Mouse (Mus musculus): ENCODE measurements around the gene Dnah10. TPM values are rescaled to one million over a fixed set of nuclear protein-coding genes. Genes with fewer than 3 reads are reported as not detected.

Dnah10 gene
- polyA plus RNA-seq, 1 experiment from 2014 or later, result 0.16 TPM

- peak overlapping the region; percentile 70 for H3K9ac ChIP-seq (ENCODE audit: low read depth, low read length)
- H3K4me1 ChIP-seq (ENCODE audit: control insufficient read depth, insufficient read depth, low read length), result peaks cover 39% of the 10 kb centered on the region
- ATAC-seq, result peak; percentile 52
- H3K27me3 ChIP-seq (ENCODE audit: control insufficient read depth, insufficient read depth, low read depth, low read length), result no peaks in the 10 kb centered on the region
- no peaks in the 10 kb centered on the region for H3K9me3 ChIP-seq (replicated peaks; ENCODE audit: control insufficient read depth, low read length, poor library complexity, severe bottlenecking)
- peak overlapping the region; percentile 65 for H3K4me3 ChIP-seq (ENCODE audit: low read depth, low read length)
- no peaks in the 10 kb centered on the region for H3K36me3 ChIP-seq (ENCODE audit: control insufficient read depth, insufficient read depth, low read length)
- H3K27ac ChIP-seq (ENCODE audit: low read length), result peak overlapping the region; percentile 91
- WGBS, result under 1% methylated on average over 72 of the region's 88 CpGs
- peak overlapping the region; percentile 88 for H3K4me2 ChIP-seq (ENCODE audit: low read length)
Measured at GRCm38 (mm10) chr5:124862871-124863741, 138.2 kb downstream of the Dnah10 start.

GRCm38 (mm10) chr5:124868981-124869380 is 144.1 kb downstream of the Dnah10 start:
- no peak overlapping the region for H3K27ac ChIP-seq (ENCODE audit: low read length)
- no peaks in the 10 kb centered on the region for H3K9me3 ChIP-seq (replicated peaks; ENCODE audit: control insufficient read depth, low read length, poor library complexity, severe bottlenecking)
- H3K4me1 ChIP-seq (ENCODE audit: control insufficient read depth, insufficient read depth, low read length), result peaks cover 39% of the 10 kb centered on the region
- H3K9ac ChIP-seq (ENCODE audit: low read depth, low read length), result no peak overlapping the region
- H3K4me3 ChIP-seq (ENCODE audit: low read depth, low read length), result no peak overlapping the region
- H3K4me2 ChIP-seq (ENCODE audit: low read length), result no peak overlapping the region
- WGBS, result 26% methylated on average over 4 of the region's 4 CpGs
- no peaks in the 10 kb centered on the region for H3K27me3 ChIP-seq (ENCODE audit: control insufficient read depth, insufficient read depth, low read depth, low read length)
- ATAC-seq, result no peak
- H3K36me3 ChIP-seq (ENCODE audit: control insufficient read depth, insufficient read depth, low read length), result 0 out of 2 replicates have a peak, but pooled peaks cover 2% of the 10 kb centered on the region

- H3K4me1 ChIP-seq (ENCODE audit: control insufficient read depth, insufficient read depth, low read length), result peaks cover 19% of the 10 kb centered on the region; the same call in 1 of the 2 replicates
- H3K9me3 ChIP-seq (replicated peaks; ENCODE audit: control insufficient read depth, low read length, poor library complexity, severe bottlenecking), result no peaks in the 10 kb centered on the region
- H3K4me3 ChIP-seq (ENCODE audit: low read depth, low read length), result no peak overlapping the region
- H3K36me3 ChIP-seq (ENCODE audit: control insufficient read depth, insufficient read depth, low read length), result peaks cover 2% of the 10 kb centered on the region; the same call in 1 of the 2 replicates
- H3K9ac ChIP-seq (ENCODE audit: low read depth, low read length), result no peak overlapping the region
- ATAC-seq, result no peak
- no peaks in the 10 kb centered on the region for H3K27me3 ChIP-seq (ENCODE audit: control insufficient read depth, insufficient read depth, low read depth, low read length)
- WGBS, result 56% methylated on average over 2 of the region's 2 CpGs
- no peak overlapping the region for H3K27ac ChIP-seq (ENCODE audit: low read length)
- no peak overlapping the region for H3K4me2 ChIP-seq (ENCODE audit: low read length)
Measured at GRCm38 (mm10) chr5:124872033-124872432, 147.1 kb downstream of the Dnah10 start.

- ATAC-seq, result no peak
- Histone ChIP-seq H3K4me2 (ENCODE audit: low read length) (no peak overlapping the region), H3K27me3 (ENCODE audit: control insufficient read depth, insufficient read depth, low read depth, low read length) (no peaks in the 10 kb centered on the region), H3K4me3 (ENCODE audit: low read depth, low read length) (no peak overlapping the region), H3K9ac (ENCODE audit: low read depth, low read length) (no peak overlapping the region), H3K27ac (ENCODE audit: low read length) (no peak overlapping the region), H3K9me3 (replicated peaks; ENCODE audit: control insufficient read depth, low read length, poor library complexity, severe bottlenecking) (no peaks in the 10 kb centered on the region), H3K36me3 (ENCODE audit: control insufficient read depth, insufficient read depth, low read length) (peaks cover 2% of the 10 kb centered on the region; the same call in 1 of the 2 replicates), H3K4me1 (ENCODE audit: control insufficient read depth, insufficient read depth, low read length) (peaks cover 16% of the 10 kb centered on the region; the same call in 1 of the 2 replicates)
- 82% methylated on average over 3 of the region's 3 CpGs for WGBS
Measured at GRCm38 (mm10) chr5:124873096-124873495, 148.2 kb downstream of the Dnah10 start.

GRCm38 (mm10) chr5:124873890-124874601 is 149.2 kb downstream of the Dnah10 start:
- H3K9me3 ChIP-seq (replicated peaks; ENCODE audit: control insufficient read depth, low read length, poor library complexity, severe bottlenecking), result no peaks in the 10 kb centered on the region
- H3K4me3 ChIP-seq (ENCODE audit: low read depth, low read length), result no peak overlapping the region
- no peak overlapping the region for H3K9ac ChIP-seq (ENCODE audit: low read depth, low read length)
- peaks cover 2% of the 10 kb centered on the region; the same call in 1 of the 2 replicates for H3K36me3 ChIP-seq (ENCODE audit: control insufficient read depth, insufficient read depth, low read length)
- H3K4me1 ChIP-seq (ENCODE audit: control insufficient read depth, insufficient read depth, low read length), result peaks cover 11% of the 10 kb centered on the region; the same call in 1 of the 2 replicates
- H3K27ac ChIP-seq (ENCODE audit: low read length), result no peak overlapping the region
- ATAC-seq, result no peak
- H3K4me2 ChIP-seq (ENCODE audit: low read length), result no peak overlapping the region
- 93% methylated on average over 6 of the region's 6 CpGs for WGBS
- H3K27me3 ChIP-seq (ENCODE audit: control insufficient read depth, insufficient read depth, low read depth, low read length), result no peaks in the 10 kb centered on the region

GRCm38 (mm10) chr5:124879251-124879650 is 154.4 kb downstream of the Dnah10 start:
- 90% methylated on average over 4 of the region's 4 CpGs for WGBS

GRCm38 (mm10) chr5:124879801-124880200 is 154.9 kb downstream of the Dnah10 start:
- Histone ChIP-seq H3K4me1 (ENCODE audit: control insufficient read depth, insufficient read depth, low read length) (no peaks in the 10 kb centered on the region), H3K36me3 (ENCODE audit: control insufficient read depth, insufficient read depth, low read length) (no peaks in the 10 kb centered on the region; the same call in 1 of the 2 replicates), H3K9ac (ENCODE audit: low read depth, low read length) (no peak overlapping the region), H3K4me3 (ENCODE audit: low read depth, low read length) (no peak overlapping the region), H3K27me3 (ENCODE audit: control insufficient read depth, insufficient read depth, low read depth, low read length) (no peaks in the 10 kb centered on the region), H3K9me3 (replicated peaks; ENCODE audit: control insufficient read depth, low read length, poor library complexity, severe bottlenecking) (no peaks in the 10 kb centered on the region), H3K4me2 (ENCODE audit: low read length) (no peak overlapping the region), H3K27ac (ENCODE audit: low read length) (no peak overlapping the region)
- no peak for ATAC-seq
- WGBS, result 88% methylated on average over 6 of the region's 6 CpGs

More at GRCm38 (mm10) chr5:124879251-124879650, 154.4 kb downstream of the Dnah10 start:
- Histone ChIP-seq H3K27ac (ENCODE audit: low read length) (no peak overlapping the region), H3K36me3 (ENCODE audit: control insufficient read depth, insufficient read depth, low read length) (no peaks in the 10 kb centered on the region; the same call in 1 of the 2 replicates), H3K9me3 (replicated peaks; ENCODE audit: control insufficient read depth, low read length, poor library complexity, severe bottlenecking) (no peaks in the 10 kb centered on the region), H3K9ac (ENCODE audit: low read depth, low read length) (no peak overlapping the region), H3K4me1 (ENCODE audit: control insufficient read depth, insufficient read depth, low read length) (no peaks in the 10 kb centered on the region), H3K4me3 (ENCODE audit: low read depth, low read length) (no peak overlapping the region), H3K27me3 (ENCODE audit: control insufficient read depth, insufficient read depth, low read depth, low read length) (no peaks in the 10 kb centered on the region), H3K4me2 (ENCODE audit: low read length) (no peak overlapping the region)
- ATAC-seq, result no peak

- no peaks in the 10 kb centered on the region for H3K4me1 ChIP-seq (ENCODE audit: control insufficient read depth, insufficient read depth, low read length)
- no peak overlapping the region for H3K4me3 ChIP-seq (ENCODE audit: low read depth, low read length)
- H3K27me3 ChIP-seq (ENCODE audit: control insufficient read depth, insufficient read depth, low read depth, low read length), result no peaks in the 10 kb centered on the region
- no peak overlapping the region for H3K4me2 ChIP-seq (ENCODE audit: low read length)
- no peaks in the 10 kb centered on the region for H3K9me3 ChIP-seq (replicated peaks; ENCODE audit: control insufficient read depth, low read length, poor library complexity, severe bottlenecking)
- ATAC-seq, result no peak
- H3K9ac ChIP-seq (ENCODE audit: low read depth, low read length), result no peak overlapping the region
- H3K36me3 ChIP-seq (ENCODE audit: control insufficient read depth, insufficient read depth, low read length), result peaks cover 17% of the 10 kb centered on the region
- H3K27ac ChIP-seq (ENCODE audit: low read length), result no peak overlapping the region
- WGBS, result 86% methylated on average over 6 of the region's 6 CpGs
Measured at GRCm38 (mm10) chr5:124883877-124884276, 159.0 kb downstream of the Dnah10 start.
